Mouse (Mus musculus) erythroblast, adult 5-6 weeks (primary cell): Measurements from ENCODE around the gene Zfp324. TPM values are rescaled to one million over a fixed set of nuclear protein-coding genes. Genes with fewer than 3 reads are reported as not detected.

Source experiments
- ATAC-seq: replicated peaks from 2 replicates; pipeline ENCODE4 v1.8.0; 2016; ENCODE audit warnings: moderate number of reproducible peaks, mild to moderate bottlenecking, moderate TSS enrichment, inconsistent platforms; ENCODE audit not compliant: poor library complexity, low FRiP score, severe bottlenecking
- total RNA-seq, 2 experiments: library from RNA; stranded (forward) in 1 of 2; stranded (reverse) in 1 of 2; fragments of 150-400 nt in 1 of 2; fragments of 200-764, 138-1000 nt in 1 of 2; gene quantifications; 2 replicates each; pipeline versions ENCODE4 v1.2.3 to v1.2.4; 2015 to 2017; ENCODE audit warnings: low replicate concordance in 2 of 2

Gene Zfp324
- total RNA-seq, 2 experiments from 2014 or later = 2.1 TPM

GRCm38 (mm10) chr7:13006531-13006930 lies 40.9 kb downstream of the Zfp324 start:
- ATAC-seq = no peak

- no peak for ATAC-seq
Observed at GRCm38 (mm10) chr7:13007341-13008092, 41.9 kb downstream of the Zfp324 start.

GRCm38 (mm10) chr7:13009143-13010004 lies 43.7 kb downstream of the Zfp324 start:
- peak; percentile 91 for ATAC-seq

GRCm38 (mm10) chr7:13010005-13010908 lies 44.6 kb downstream of the Zfp324 start, which contains the start of gene Zbtb45:
Zbtb45 (minus strand) TSS chr7:13010034.
- ATAC-seq = peak; percentile 84

- no peak for ATAC-seq
Observed at GRCm38 (mm10) chr7:13013671-13014070, 48.0 kb downstream of the Zfp324 start.

- ATAC-seq = no peak
Observed at GRCm38 (mm10) chr7:13014275-13014839, 48.7 kb downstream of the Zfp324 start.

- ATAC-seq = no peak
Observed at GRCm38 (mm10) chr7:13015217-13015616, 49.6 kb downstream of the Zfp324 start.

- 0 out of 2 replicates have a peak, but pooled peaks have one; percentile 7 for ATAC-seq
Observed at GRCm38 (mm10) chr7:13022773-13023535, 57.3 kb downstream of the Zfp324 start.

Other genes starting within 250 kb of the Zfp324 start
- not detected in 2 replicates for gene Vmn2r56, start 230.8 kb upstream of the Zfp324 start, total RNA-seq (2015; ENCODE audit: low replicate concordance)
- gene Vmn2r56, start 230.8 kb upstream of the Zfp324 start, total RNA-seq (2017; ENCODE audit: low replicate concordance) = not detected in 2 replicates
- 0.63 TPM in 1 of 2 replicates, not detected in the other for gene Zscan18, start 162.2 kb upstream of the Zfp324 start, total RNA-seq (2015; ENCODE audit: low replicate concordance)
- gene Zscan18, start 162.2 kb upstream of the Zfp324 start, total RNA-seq (2017; ENCODE audit: low replicate concordance) = not detected in 2 replicates
- gene Zfp329, start 147.0 kb upstream of the Zfp324 start, total RNA-seq (2015; ENCODE audit: low replicate concordance) = 3.3 and 6.1 TPM in 2 replicates
- gene Zfp329, start 147.0 kb upstream of the Zfp324 start, total RNA-seq (2017; ENCODE audit: low replicate concordance) = 1.4 and 3.1 TPM in 2 replicates
- gene Zfp110, start 131.1 kb upstream of the Zfp324 start, total RNA-seq (2015; ENCODE audit: low replicate concordance) = 5.8 and 6.1 TPM in 2 replicates
- 6.4 and 11.2 TPM in 2 replicates for gene Zfp110, start 131.1 kb upstream of the Zfp324 start, total RNA-seq (2017; ENCODE audit: low replicate concordance)
- 0.38 and 0.63 TPM in 2 replicates for gene Zfp128, start 84.7 kb upstream of the Zfp324 start, total RNA-seq (2015; ENCODE audit: low replicate concordance)
- gene Zfp128, start 84.7 kb upstream of the Zfp324 start, total RNA-seq (2017; ENCODE audit: low replicate concordance) = 0.28 and 0.68 TPM in 2 replicates
- gene Zscan22, start 68.0 kb upstream of the Zfp324 start, total RNA-seq (2015; ENCODE audit: low replicate concordance) = 5.4 and 6.9 TPM in 2 replicates
- gene Zscan22, start 68.0 kb upstream of the Zfp324 start, total RNA-seq (2017; ENCODE audit: low replicate concordance) = 1.0 and 1.1 TPM in 2 replicates
- gene Rps5, start 43.5 kb upstream of the Zfp324 start, total RNA-seq (2015; ENCODE audit: low replicate concordance) = 474 and 662 TPM in 2 replicates
- gene Rps5, start 43.5 kb upstream of the Zfp324 start, total RNA-seq (2017; ENCODE audit: low replicate concordance) = 156 and 203 TPM in 2 replicates
- not detected in 2 replicates for gene Rnf225, start 38.4 kb upstream of the Zfp324 start, total RNA-seq (2015; ENCODE audit: low replicate concordance)
- gene Rnf225, start 38.4 kb upstream of the Zfp324 start, total RNA-seq (2017; ENCODE audit: low replicate concordance) = not detected in 2 replicates
- 1.3 TPM in 1 of 2 replicates, not detected in the other for gene Zfp446, start 12.0 kb downstream of the Zfp324 start, total RNA-seq (2015; ENCODE audit: low replicate concordance)
- gene Zfp446, start 12.0 kb downstream of the Zfp324 start, total RNA-seq (2017; ENCODE audit: low replicate concordance) = 0.51 and 1.3 TPM in 2 replicates
- not detected in 2 replicates for gene Slc27a5, start 32.4 kb downstream of the Zfp324 start, total RNA-seq (2015; ENCODE audit: low replicate concordance)
- not detected in 2 replicates for gene Slc27a5, start 32.4 kb downstream of the Zfp324 start, total RNA-seq (2017; ENCODE audit: low replicate concordance)
- gene Trim28, start 33.3 kb downstream of the Zfp324 start, total RNA-seq (2015; ENCODE audit: low replicate concordance) = 209 and 235 TPM in 2 replicates
- 226 and 257 TPM in 2 replicates for gene Trim28, start 33.3 kb downstream of the Zfp324 start, total RNA-seq (2017; ENCODE audit: low replicate concordance)
- gene Zbtb45, start 44.2 kb downstream of the Zfp324 start, total RNA-seq (2015; ENCODE audit: low replicate concordance) = 2.7 and 8.2 TPM in 2 replicates
- 21.2 and 23.4 TPM in 2 replicates for gene Zbtb45, start 44.2 kb downstream of the Zfp324 start, total RNA-seq (2017; ENCODE audit: low replicate concordance)
- 97.4 and 99.3 TPM in 2 replicates for gene Chmp2a, start 69.0 kb downstream of the Zfp324 start, total RNA-seq (2015; ENCODE audit: low replicate concordance)
- gene Chmp2a, start 69.0 kb downstream of the Zfp324 start, total RNA-seq (2017; ENCODE audit: low replicate concordance) = 144 and 170 TPM in 2 replicates
- gene Ube2m, start 72.4 kb downstream of the Zfp324 start, total RNA-seq (2015; ENCODE audit: low replicate concordance) = 45.0 and 92.0 TPM in 2 replicates
- gene Ube2m, start 72.4 kb downstream of the Zfp324 start, total RNA-seq (2017; ENCODE audit: low replicate concordance) = 32.8 and 112 TPM in 2 replicates
- gene Mzf1, start 88.9 kb downstream of the Zfp324 start, total RNA-seq (2015; ENCODE audit: low replicate concordance) = not detected in 2 replicates
- 0.56 TPM in 1 of 2 replicates, not detected in the other for gene Mzf1, start 88.9 kb downstream of the Zfp324 start, total RNA-seq (2017; ENCODE audit: low replicate concordance)
- not detected in 2 replicates for gene Vmn1r85, start 129.3 kb downstream of the Zfp324 start, total RNA-seq (2015; ENCODE audit: low replicate concordance)
- gene Vmn1r85, start 129.3 kb downstream of the Zfp324 start, total RNA-seq (2017; ENCODE audit: low replicate concordance) = not detected in 2 replicates
- gene Vmn1r86, start 154.1 kb downstream of the Zfp324 start, total RNA-seq (2015; ENCODE audit: low replicate concordance) = not detected in 2 replicates
- 0.28 TPM in 1 of 2 replicates, not detected in the other for gene Vmn1r86, start 154.1 kb downstream of the Zfp324 start, total RNA-seq (2017; ENCODE audit: low replicate concordance)
- gene Vmn1r87, start 174.3 kb downstream of the Zfp324 start, total RNA-seq (2015; ENCODE audit: low replicate concordance) = not detected in 2 replicates
- gene Vmn1r87, start 174.3 kb downstream of the Zfp324 start, total RNA-seq (2017; ENCODE audit: low replicate concordance) = not detected in 2 replicates
- gene Vmn1r88, start 193.7 kb downstream of the Zfp324 start, total RNA-seq (2015; ENCODE audit: low replicate concordance) = not detected in 2 replicates
- not detected in 2 replicates for gene Vmn1r88, start 193.7 kb downstream of the Zfp324 start, total RNA-seq (2017; ENCODE audit: low replicate concordance)
- not detected in 2 replicates for gene Vmn1r89, start 247.2 kb downstream of the Zfp324 start, total RNA-seq (2015; ENCODE audit: low replicate concordance)
- not detected in 2 replicates for gene Vmn1r89, start 247.2 kb downstream of the Zfp324 start, total RNA-seq (2017; ENCODE audit: low replicate concordance)